Mouse (Mus musculus) common myeloid progenitor, adult 5-6 weeks (primary cell): Measurements from ENCODE around the gene Tmem174. TPM values are rescaled to one million over a fixed set of nuclear protein-coding genes. Genes with fewer than 3 reads are reported as not detected.

Source experiments
- ATAC-seq: replicated peaks from 2 replicates; pipeline ENCODE4 v1.8.0; 2016; ENCODE audit warnings: low read depth, mild to moderate bottlenecking, moderate TSS enrichment, inconsistent platforms; ENCODE audit not compliant: poor library complexity, severe bottlenecking
- total RNA-seq: library from RNA; stranded (forward); fragments of 200-1000, 187-1606 nt; gene quantifications from 2 replicates; pipeline ENCODE4 v1.2.3, GENCODE M21; 2017

Gene Tmem174
- total RNA-seq, 1 experiment from 2014 or later, result not detected

DNA sequence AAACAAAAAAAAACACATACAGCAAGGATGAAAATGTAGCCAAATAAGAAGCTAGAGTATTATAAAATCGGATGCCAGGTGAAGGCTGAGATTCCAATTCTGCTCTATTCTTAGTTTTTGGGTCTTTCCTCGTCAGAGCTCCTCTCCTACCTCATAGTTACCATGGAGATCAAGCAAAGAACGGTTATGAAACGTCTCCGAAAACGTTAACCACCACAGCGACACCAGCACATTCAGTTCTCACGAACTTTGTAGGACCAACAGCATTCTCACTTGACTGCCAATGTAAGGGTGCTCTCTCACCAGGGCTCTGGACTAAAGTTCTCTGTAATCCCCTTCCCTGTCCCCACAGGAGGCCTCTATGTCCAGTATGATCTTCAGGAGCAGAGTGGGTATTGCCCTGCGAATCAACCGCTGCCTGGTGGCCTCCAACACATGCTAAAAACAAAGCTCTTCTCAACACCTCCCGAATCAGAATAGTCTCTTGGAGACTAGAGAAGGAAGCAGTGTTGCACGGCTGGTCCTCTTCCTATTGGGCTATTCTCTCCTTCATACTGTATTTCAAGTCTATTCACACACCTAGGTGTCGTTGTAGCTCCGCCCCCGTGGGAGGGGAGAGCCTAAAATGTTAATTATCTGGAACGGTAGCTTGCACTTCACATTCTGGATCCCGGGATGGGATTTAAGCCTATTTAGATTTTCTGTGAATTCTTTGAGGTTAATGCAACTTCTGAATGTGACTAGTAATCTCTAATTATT lies 50.2 kb downstream of the Tmem174 start:
- ATAC-seq, result no peak

Other genes starting within 250 kb of the Tmem174 start
- 2.4 and 4.7 TPM in 2 replicates for gene Gm10320, start 145.4 kb downstream of the Tmem174 start, total RNA-seq
- 0.27 TPM in 1 of 2 replicates, not detected in the other for gene Tmem171, start 57.4 kb upstream of the Tmem174 start, total RNA-seq
- gene Fcho2, start 178.0 kb upstream of the Tmem174 start, total RNA-seq, result 22.8 and 35.0 TPM in 2 replicates